In genomic region chr12:99467884-99468311, GRCm38 (mm10) we compare ENCODE assay signal across 8 mouse cellular contexts.
DNase-seq lines count a peak whose midpoint lies in the region; ATAC-seq lines count a peak whose summit lies in the region.

No protein-coding gene starts in this region.

- H3K9me3 ChIP-seq in intestine, embryonic 14.5 days (ENCODE audit: control insufficient read depth, low read length) = no peaks in the 10 kb centered on the region
- no peaks in the 10 kb centered on the region for H3K9me3 ChIP-seq in intestine, embryonic 16.5 days (ENCODE audit: control insufficient read depth, low read length)
- H3K9me3 ChIP-seq in forebrain, embryonic 12.5 days = no peaks in the 10 kb centered on the region

- no peak overlapping the region for H3K4me3 ChIP-seq in intestine, embryonic 14.5 days (ENCODE audit: low read depth, low read length)
- no peak overlapping the region for H3K4me3 ChIP-seq in intestine, embryonic 16.5 days (ENCODE audit: low read length)
- H3K4me3 ChIP-seq in brown adipose tissue, adult 24 weeks (ENCODE audit: insufficient read depth, low read depth, low read length) = peak overlapping the region; percentile 51
- no peak overlapping the region for H3K4me3 ChIP-seq in forebrain, embryonic 12.5 days (replicated peaks)

- no peak; the same call in 1 of the 2 replicates for ATAC-seq in intestine, embryonic 14.5 days (replicated peaks; ENCODE audit: low FRiP score, low TSS enrichment, low read depth)
- no peak; the same call in 1 of the 2 replicates for ATAC-seq in intestine, embryonic 16.5 days
- ATAC-seq in forebrain, embryonic 12.5 days (ENCODE audit: low FRiP score) = peak; percentile 44; the same call in 1 of the 2 replicates
- ATAC-seq in inflammation-experienced regulatory T-cells, adult 6 months = peak; percentile 76

- DNase-seq in intestine, embryonic 14.5 days (ENCODE audit: low spot score) = peak; percentile 48
- peak; percentile 85 for DNase-seq in lung, postnatal 10 days
- DNase-seq in retina, adult 2 months (ENCODE audit: low read depth, low spot score) = peak; percentile 16
- no peak for DNase-seq in adipocyte (ENCODE audit: low spot score)

- no peaks in the 10 kb centered on the region for H3K27me3 ChIP-seq in intestine, embryonic 14.5 days (replicated peaks; ENCODE audit: control insufficient read depth, insufficient read depth, low read length)
- no peaks in the 10 kb centered on the region for H3K27me3 ChIP-seq in intestine, embryonic 16.5 days (replicated peaks; ENCODE audit: control insufficient read depth, insufficient read depth, low read length)
- H3K27me3 ChIP-seq in forebrain, embryonic 12.5 days = no peaks in the 10 kb centered on the region; the same call in 1 of the 2 replicates

- H3K4me2 ChIP-seq in intestine, embryonic 14.5 days (ENCODE audit: low read length) = no peak overlapping the region
- H3K4me2 ChIP-seq in intestine, embryonic 16.5 days (ENCODE audit: low read depth, low read length) = no peak overlapping the region
- no peak overlapping the region for H3K4me2 ChIP-seq in forebrain, embryonic 12.5 days

- WGBS in intestine, embryonic 14.5 days = 69% methylated on average over 15 of the region's 15 CpGs
- WGBS in intestine, embryonic 16.5 days = 58% methylated on average over 15 of the region's 15 CpGs
- 58% methylated on average over 15 of the region's 15 CpGs for WGBS in forebrain, embryonic 12.5 days

- no peak overlapping the region for H3K27ac ChIP-seq in intestine, embryonic 14.5 days (ENCODE audit: low read depth)
- no peak overlapping the region for H3K27ac ChIP-seq in intestine, embryonic 16.5 days (ENCODE audit: low read length)
- no peak overlapping the region for H3K27ac ChIP-seq in brown adipose tissue, adult 24 weeks (replicated peaks; ENCODE audit: low read depth, low read length)
- H3K27ac ChIP-seq in forebrain, embryonic 12.5 days = no peak overlapping the region

- no peak overlapping the region for H3K9ac ChIP-seq in intestine, embryonic 14.5 days (ENCODE audit: low read length)
- no peak overlapping the region for H3K9ac ChIP-seq in intestine, embryonic 16.5 days (ENCODE audit: low read depth, low read length)
- no peak overlapping the region for H3K9ac ChIP-seq in forebrain, embryonic 12.5 days

- no peaks in the 10 kb centered on the region for H3K4me1 ChIP-seq in intestine, embryonic 14.5 days (replicated peaks; ENCODE audit: control insufficient read depth, insufficient read depth, low read length)
- H3K4me1 ChIP-seq in intestine, embryonic 16.5 days (ENCODE audit: control insufficient read depth, insufficient read depth, low read length) = peaks cover 6% of the 10 kb centered on the region
- H3K4me1 ChIP-seq in brown adipose tissue, adult 24 weeks (ENCODE audit: control insufficient read depth, insufficient read depth, insufficient read length, low read length) = peaks cover 6% of the 10 kb centered on the region
- peaks cover 29% of the 10 kb centered on the region for H3K4me1 ChIP-seq in forebrain, embryonic 12.5 days

- H3K36me3 ChIP-seq in intestine, embryonic 14.5 days (ENCODE audit: control insufficient read depth, insufficient read depth, low read length) = no peaks in the 10 kb centered on the region
- no peaks in the 10 kb centered on the region for H3K36me3 ChIP-seq in intestine, embryonic 16.5 days (ENCODE audit: control insufficient read depth, insufficient read depth, low read length)
- no peaks in the 10 kb centered on the region for H3K36me3 ChIP-seq in forebrain, embryonic 12.5 days (replicated peaks)

Comparison
In these comparisons a context has a peak if more than half of its experiments do, and no peak if none do; other contexts are left out.
1. ATAC-seq: peak in forebrain, embryonic 12.5 days (single experiment) and inflammation-experienced regulatory T-cells, adult 6 months (single experiment); none in intestine, embryonic 14.5 days (single experiment) and intestine, embryonic 16.5 days (single experiment).